Mouse (Mus musculus) erythroblast, embryonic 14.5 days (primary cell): ENCODE measurements around the gene Ces1b.

Source experiments
- GATA1 ChIP-seq: IDR thresholded peaks from 2 replicates; pipeline ENCODE4 v1.6.1; 2012; ENCODE audit warnings: low read length, inconsistent platforms, mixed read lengths
- TAL1 ChIP-seq: IDR thresholded peaks from 3 replicates; pipeline ENCODE4 v1.6.1; 2012; ENCODE audit warnings: low read length, inconsistent platforms, mixed read lengths

DNA sequence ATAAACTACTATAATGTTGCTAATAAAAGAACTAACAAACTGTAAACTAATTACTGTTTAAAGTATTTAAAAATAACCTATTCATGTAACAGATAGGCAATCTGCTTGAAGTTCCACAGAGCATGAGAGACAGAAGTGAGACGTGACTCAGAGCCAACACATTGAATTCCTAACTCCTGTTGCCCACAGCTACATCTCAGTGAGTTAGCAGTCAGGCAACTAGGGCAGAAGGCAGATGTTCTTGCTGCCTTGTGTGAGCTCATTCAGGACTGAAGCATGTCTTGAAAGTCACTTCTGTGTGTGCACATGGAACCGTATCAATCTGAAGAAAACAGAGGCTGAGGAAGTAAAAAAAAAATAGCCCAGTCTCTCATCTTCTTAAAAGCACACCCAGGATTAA lies 39.6 kb downstream of the Ces1b start:
- TF ChIP-seq TAL1 (no peak), GATA1 (no peak)
